Mouse (Mus musculus) forebrain, embryonic 10.5 days (tissue): ENCODE results near the gene Lrp2. TPM values are rescaled to one million over a fixed set of nuclear protein-coding genes. Genes with fewer than 3 reads are reported as not detected.
A peak's percentile ranks its signal among the peaks of the same experiment; 100 is the strongest.

ENCODE experiments used
- DNase-seq: peaks from one replicate; pipeline ENCODE4 v3.0.0-alpha.2; 2017; ENCODE audit warnings: low spot score; ENCODE audit errors: extremely low spot score
- H3K27ac ChIP-seq: fragments of 300-500 bp; sonication (generic); 2 replicates; pipeline ENCODE4 v1.5.1; 2016; ENCODE audit warnings: mild to moderate bottlenecking
- H3K27me3 ChIP-seq: fragments of 300-500 bp; sonication (generic); 2 replicates; pipeline ENCODE4 v1.6.1; 2016; ENCODE audit warnings: mild to moderate bottlenecking; ENCODE audit not compliant: poor library complexity, severe bottlenecking
- H3K36me3 ChIP-seq: fragments of 300-500 bp; sonication (generic); replicated peaks from 2 replicates; pipeline ENCODE4 v1.6.1; 2016; ENCODE audit warnings: mild to moderate bottlenecking, moderate library complexity
- H3K4me1 ChIP-seq: fragments of 300-500 bp; sonication (generic); 2 replicates; pipeline ENCODE4 v1.6.1; 2016
- H3K4me3 ChIP-seq: fragments of 300-500 bp; sonication (generic); 2 replicates; pipeline ENCODE4 v1.5.1; 2016; ENCODE audit warnings: mild to moderate bottlenecking, moderate library complexity
- H3K9me3 ChIP-seq: fragments of 300-500 bp; sonication (generic); 2 replicates; pipeline ENCODE4 v1.6.1; 2016; ENCODE audit warnings: mild to moderate bottlenecking, moderate library complexity
- WGBS: fragments of 180-500 bp; shearing (Covaris S2); methylation state at CpG from one replicate; pipeline ENCODE4 v1.1.7; 2016; 5-methylcytosine and 5-hydroxymethylcytosine counted together
- polyA plus RNA-seq: library from polyadenylated mRNA; unstranded; fragments of >200 nt; fragmentation: Nextera tagmentation; extraction: Ambion mirVana; gene quantifications from 2 replicates; pipeline ENCODE4 v1.2.1, GENCODE M21; 2016

Lrp2 gene
- polyA plus RNA-seq, 1 experiment from 2014 or later: 3.3 TPM

DNA sequence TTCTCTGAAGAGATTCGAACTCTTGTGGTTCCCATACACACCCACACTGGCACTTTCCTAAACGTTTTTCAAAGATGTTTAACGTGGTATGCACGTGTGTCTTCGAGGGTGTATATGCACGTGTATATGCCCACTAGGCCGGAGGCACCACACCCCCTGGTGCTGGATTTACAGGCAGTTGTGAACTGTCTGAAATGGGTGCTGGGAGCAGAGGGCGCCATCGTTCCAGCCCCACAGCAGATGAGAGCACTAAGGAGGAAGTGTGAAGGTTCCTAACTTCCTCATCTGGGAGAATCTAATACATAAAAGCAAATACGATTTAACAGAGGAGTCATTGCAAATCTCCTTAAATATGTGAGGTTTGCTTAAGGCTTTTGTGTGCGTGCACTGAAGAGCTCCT is 39.0 kb downstream of the Lrp2 start:
- Histone ChIP-seq H3K27me3 (peaks cover 92% of the 10 kb centered on the region), H3K36me3 (peaks cover 22% of the 10 kb centered on the region)
- WGBS: 88% methylated on average over 11 of the region's 11 CpGs

DNA sequence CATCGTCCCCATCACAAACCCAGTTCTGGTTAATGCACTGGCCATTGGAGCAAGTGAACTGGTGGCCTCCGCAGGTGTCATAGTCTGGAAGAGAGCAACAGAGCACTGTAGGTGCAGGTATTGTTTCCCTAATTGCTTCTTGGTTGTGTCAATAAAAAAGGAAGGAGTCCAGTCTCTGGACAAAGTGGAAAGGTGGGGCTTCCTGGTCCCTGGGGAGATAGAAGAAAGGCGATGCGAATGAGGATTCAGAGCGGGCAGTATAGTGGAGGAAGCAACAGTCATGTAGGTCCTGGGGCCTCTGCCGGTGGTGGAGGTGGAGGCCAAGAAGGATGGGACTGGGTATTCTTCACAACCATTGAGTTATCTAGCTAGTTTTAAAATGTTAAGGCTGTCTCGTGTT is 49.8 kb downstream of the Lrp2 start:
- H3K36me3 ChIP-seq: peaks cover 21% of the 10 kb centered on the region
- H3K27me3 ChIP-seq: peaks cover 28% of the 10 kb centered on the region
- no peak overlapping the region for H3K4me3 ChIP-seq
- 89% methylated on average over 7 of the region's 7 CpGs for WGBS
- no peaks in the 10 kb centered on the region for H3K9me3 ChIP-seq
- peaks cover 12% of the 10 kb centered on the region for H3K4me1 ChIP-seq
- no peak for DNase-seq
- H3K27ac ChIP-seq: no peak overlapping the region

More for the DNA sequence above, 39.0 kb downstream of the Lrp2 start:
- DNase-seq: no peak
- Histone ChIP-seq H3K27ac (no peak overlapping the region), H3K4me1 (peaks cover 18% of the 10 kb centered on the region), H3K9me3 (no peaks in the 10 kb centered on the region), H3K4me3 (no peak overlapping the region)

GRCm38 (mm10) chr2:69531528-69532055 is 54.3 kb downstream of the Lrp2 start:
- no peaks in the 10 kb centered on the region for H3K9me3 ChIP-seq
- no peak for DNase-seq
- H3K27ac ChIP-seq: peak overlapping the region; percentile 70
- WGBS: 23% methylated on average over 3 of the region's 3 CpGs
- H3K4me3 ChIP-seq: no peak overlapping the region
- no peaks in the 10 kb centered on the region for H3K27me3 ChIP-seq
- peaks cover 28% of the 10 kb centered on the region for H3K36me3 ChIP-seq
- H3K4me1 ChIP-seq: peaks cover 23% of the 10 kb centered on the region

- Histone ChIP-seq H3K9me3 (no peaks in the 10 kb centered on the region), H3K4me1 (peaks cover 23% of the 10 kb centered on the region), H3K27ac (peak overlapping the region; percentile 70), H3K36me3 (peaks cover 21% of the 10 kb centered on the region), H3K4me3 (no peak overlapping the region), H3K27me3 (no peaks in the 10 kb centered on the region)
- WGBS: 10% methylated on average over 14 of the region's 14 CpGs
- no peak for DNase-seq
These were observed 55.0 kb downstream of the Lrp2 start for GRCm38 (mm10) chr2:69530691-69531527.

DNA sequence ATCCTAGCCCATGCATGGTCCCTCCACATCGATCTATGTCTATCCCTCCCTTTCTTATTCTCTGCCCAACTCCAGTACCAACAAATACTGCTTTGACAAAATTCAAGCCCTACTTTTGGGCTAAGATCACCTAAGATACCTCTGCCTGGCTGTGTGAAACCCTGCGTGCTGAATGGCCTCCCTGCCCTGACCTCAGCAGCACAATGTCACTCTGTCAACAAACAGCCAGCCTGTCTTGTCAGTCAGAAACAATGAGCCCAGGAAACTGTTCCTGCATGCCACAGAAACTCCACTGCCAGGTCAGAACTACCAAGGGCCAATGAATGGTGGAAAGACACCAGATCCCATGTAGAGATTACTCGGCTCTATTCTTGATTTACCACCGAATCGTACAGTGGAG is 55.7 kb downstream of the Lrp2 start:
- peak overlapping the region; percentile 70 for H3K27ac ChIP-seq
- DNase-seq: no peak

GRCm38 (mm10) chr2:69520273-69520672 is 65.6 kb downstream of the Lrp2 start:
- H3K4me1 ChIP-seq: no peaks in the 10 kb centered on the region
- peaks cover 56% of the 10 kb centered on the region for H3K36me3 ChIP-seq
- 89% methylated on average over 2 of the region's 2 CpGs for WGBS
- H3K9me3 ChIP-seq: 0 out of 2 replicates have a peak, but pooled peaks cover 5% of the 10 kb centered on the region
- H3K4me3 ChIP-seq: no peak overlapping the region
- DNase-seq: no peak
- no peak overlapping the region for H3K27ac ChIP-seq
- H3K27me3 ChIP-seq: no peaks in the 10 kb centered on the region

More for the DNA sequence above, 55.7 kb downstream of the Lrp2 start:
- Histone ChIP-seq H3K36me3 (peaks cover 25% of the 10 kb centered on the region), H3K4me3 (no peak overlapping the region), H3K4me1 (peaks cover 23% of the 10 kb centered on the region), H3K27me3 (no peaks in the 10 kb centered on the region), H3K9me3 (no peaks in the 10 kb centered on the region)
- WGBS: 45% methylated on average over 5 of the region's 5 CpGs

DNA sequence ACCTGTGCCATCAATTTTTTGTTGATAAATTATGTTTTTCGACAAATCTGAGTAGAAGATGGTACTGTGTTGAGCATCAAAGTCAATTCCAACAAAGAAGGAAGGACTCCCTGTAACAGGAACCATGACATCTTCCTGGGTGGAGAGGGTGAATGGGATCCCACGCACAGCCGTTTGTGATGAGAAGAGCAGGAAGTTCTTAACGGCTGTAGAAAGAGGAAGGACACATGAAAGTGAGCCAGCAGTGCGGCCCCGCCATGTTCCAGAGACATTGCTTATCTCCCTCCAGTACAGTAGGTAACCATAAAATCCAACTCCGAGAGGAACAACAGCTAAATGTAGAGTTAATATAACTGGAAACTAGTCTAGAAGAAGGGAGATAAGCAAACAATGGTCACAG is 67.6 kb downstream of the Lrp2 start:
- Histone ChIP-seq H3K9me3 (0 out of 2 replicates have a peak, but pooled peaks cover 5% of the 10 kb centered on the region), H3K27me3 (no peaks in the 10 kb centered on the region), H3K36me3 (peaks cover 53% of the 10 kb centered on the region), H3K4me1 (no peaks in the 10 kb centered on the region), H3K4me3 (no peak overlapping the region), H3K27ac (no peak overlapping the region)
- 89% methylated on average over 7 of the region's 7 CpGs for WGBS
- DNase-seq: no peak

DNA sequence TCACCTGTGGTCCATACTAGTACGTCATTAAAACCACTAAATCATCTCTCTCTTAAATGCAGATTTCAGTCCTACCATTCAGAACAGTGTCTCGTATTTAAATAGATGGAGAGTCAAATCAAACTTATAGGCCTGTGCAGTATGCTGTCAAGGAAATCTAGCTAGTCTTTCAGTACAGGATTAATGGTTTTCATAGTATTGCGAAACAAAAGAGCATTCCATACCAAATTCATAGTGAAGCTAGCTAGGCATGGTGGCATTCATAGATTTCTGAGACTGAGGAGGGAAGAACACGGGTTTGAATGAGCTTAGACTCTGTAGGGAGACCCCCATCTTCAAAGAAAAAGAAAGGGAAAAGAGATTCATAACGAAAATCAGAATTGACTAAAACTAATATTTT is 74.1 kb downstream of the Lrp2 start:
- no peaks in the 10 kb centered on the region for H3K27me3 ChIP-seq
- no peaks in the 10 kb centered on the region for H3K4me1 ChIP-seq
- H3K36me3 ChIP-seq: peaks cover 48% of the 10 kb centered on the region
- 89% methylated on average over 5 of the region's 5 CpGs for WGBS
- H3K9me3 ChIP-seq: no peaks in the 10 kb centered on the region
- no peak overlapping the region for H3K4me3 ChIP-seq
- DNase-seq: no peak
- no peak overlapping the region for H3K27ac ChIP-seq

DNA sequence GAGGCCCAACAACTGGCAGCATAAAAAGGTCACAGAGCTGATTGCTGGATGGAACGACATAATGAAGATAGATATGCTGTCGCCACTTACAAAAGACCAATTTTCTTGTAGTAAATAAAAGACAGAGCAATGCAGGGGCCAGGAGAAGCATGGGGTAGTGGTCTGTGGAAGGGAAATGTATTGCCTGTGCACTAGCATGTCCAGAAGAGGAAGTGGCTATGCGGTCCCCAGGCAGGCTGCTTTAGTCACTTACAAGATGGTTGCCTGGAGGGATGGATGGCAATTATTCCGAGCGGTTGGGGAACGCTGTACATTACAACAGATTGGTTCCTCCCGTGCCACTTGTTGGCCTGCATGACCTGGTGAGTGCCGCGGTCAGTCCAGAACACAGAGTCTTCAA is 85.5 kb downstream of the Lrp2 start:
- no peaks in the 10 kb centered on the region for H3K4me1 ChIP-seq
- no peak overlapping the region for H3K4me3 ChIP-seq
- WGBS: 96% methylated on average over 9 of the region's 9 CpGs
- no peaks in the 10 kb centered on the region for H3K27me3 ChIP-seq
- peaks cover 57% of the 10 kb centered on the region for H3K36me3 ChIP-seq
- DNase-seq: no peak
- H3K27ac ChIP-seq: no peak overlapping the region
- no peaks in the 10 kb centered on the region for H3K9me3 ChIP-seq

- Histone ChIP-seq H3K4me1 (no peaks in the 10 kb centered on the region), H3K4me3 (no peak overlapping the region), H3K9me3 (no peaks in the 10 kb centered on the region), H3K27me3 (no peaks in the 10 kb centered on the region), H3K27ac (no peak overlapping the region), H3K36me3 (peaks cover 44% of the 10 kb centered on the region)
- WGBS: 91% methylated on average over 4 of the region's 4 CpGs
- DNase-seq: no peak
These were observed 92.7 kb downstream of the Lrp2 start for GRCm38 (mm10) chr2:69493130-69493529.

- Histone ChIP-seq H3K27me3 (no peaks in the 10 kb centered on the region), H3K4me3 (no peak overlapping the region), H3K27ac (no peak overlapping the region), H3K36me3 (peaks cover 64% of the 10 kb centered on the region), H3K9me3 (no peaks in the 10 kb centered on the region), H3K4me1 (no peaks in the 10 kb centered on the region)
- WGBS: 95% methylated on average over 7 of the region's 7 CpGs
- DNase-seq: no peak
These were observed 104.9 kb downstream of the Lrp2 start for GRCm38 (mm10) chr2:69480965-69481364.

DNA sequence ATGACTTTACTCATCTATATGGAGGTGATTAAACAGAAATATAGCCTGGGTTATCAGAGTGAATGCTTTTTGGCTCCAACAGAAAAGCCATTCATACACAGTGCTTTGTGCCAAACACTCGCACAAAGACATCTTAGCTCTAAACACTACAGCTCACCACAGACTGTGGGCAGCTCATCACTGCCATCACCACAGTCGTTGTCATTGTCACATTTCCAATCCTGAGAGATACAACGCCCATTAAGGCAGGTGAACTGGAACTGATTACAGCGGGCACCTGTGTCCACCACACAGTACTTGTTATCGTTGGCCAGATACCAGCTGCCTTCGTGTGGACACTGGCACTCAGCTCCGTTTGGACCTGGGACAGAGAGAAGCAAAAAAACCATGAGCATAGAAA is 106.0 kb downstream of the Lrp2 start:
- Histone ChIP-seq H3K4me1 (no peaks in the 10 kb centered on the region), H3K36me3 (peaks cover 69% of the 10 kb centered on the region), H3K4me3 (no peak overlapping the region), H3K27me3 (no peaks in the 10 kb centered on the region), H3K27ac (no peak overlapping the region), H3K9me3 (no peaks in the 10 kb centered on the region)
- 92% methylated on average over 7 of the region's 7 CpGs for WGBS
- DNase-seq: no peak

- Histone ChIP-seq H3K36me3 (peaks cover 52% of the 10 kb centered on the region), H3K4me1 (no peaks in the 10 kb centered on the region), H3K27ac (no peak overlapping the region), H3K9me3 (no peaks in the 10 kb centered on the region), H3K27me3 (no peaks in the 10 kb centered on the region), H3K4me3 (no peak overlapping the region)
- DNase-seq: no peak
- 89% methylated on average over 7 of the region's 7 CpGs for WGBS
These were observed 109.0 kb downstream of the Lrp2 start for GRCm38 (mm10) chr2:69476901-69477300.
